Mouse (Mus musculus) embryonic facial prominence, embryonic 15.5 days (tissue): ENCODE data around the gene Mcur1. TPM values are rescaled to one million over a fixed set of nuclear protein-coding genes. Genes with fewer than 3 reads are reported as not detected.

Experiments used
- ATAC-seq: fragments of 200-750 bp; cut with Nextera tagmentation; 2 replicates; pipeline ENCODE4 v1.8.0; 2017; ENCODE audit warnings: low read depth, moderate TSS enrichment; ENCODE audit not compliant: insufficient number of reproducible peaks, low FRiP score, low TSS enrichment
- H3K27ac ChIP-seq: fragments of 300-500 bp; sonication (generic); replicated peaks from 2 replicates; pipeline ENCODE4 v1.5.1; 2015; ENCODE audit warnings: mild to moderate bottlenecking, inconsistent platforms
- H3K27me3 ChIP-seq: fragments of 300-500 bp; sonication (generic); 2 replicates; pipeline ENCODE4 v1.6.1; 2015; ENCODE audit warnings: inconsistent platforms
- H3K36me3 ChIP-seq: fragments of 300-500 bp; sonication (generic); 2 replicates; pipeline ENCODE4 v1.6.1; 2015; ENCODE audit warnings: mild to moderate bottlenecking, inconsistent platforms
- H3K4me1 ChIP-seq: fragments of 300-500 bp; sonication (generic); 2 replicates; pipeline ENCODE4 v1.6.1; 2015; ENCODE audit warnings: inconsistent platforms
- H3K4me2 ChIP-seq: fragments of 300-500 bp; sonication (generic); replicated peaks from 2 replicates; pipeline ENCODE4 v1.6.1; 2015; ENCODE audit warnings: mild to moderate bottlenecking, inconsistent platforms
- H3K4me3 ChIP-seq: fragments of 300-500 bp; sonication (generic); replicated peaks from 2 replicates; pipeline ENCODE4 v1.5.1; 2015; ENCODE audit warnings: mild to moderate bottlenecking, inconsistent platforms
- H3K9ac ChIP-seq: fragments of 300-500 bp; sonication (generic); 2 replicates; pipeline ENCODE4 v1.6.1; 2015; ENCODE audit warnings: inconsistent platforms
- H3K9me3 ChIP-seq: fragments of 300-500 bp; sonication (generic); replicated peaks from 2 replicates; pipeline ENCODE4 v1.6.1; 2016; ENCODE audit warnings: inconsistent platforms
- WGBS: fragments of 180-500 bp; shearing (Covaris S2); methylation state at CpG from one replicate; pipeline ENCODE4 v1.1.7; 2015; 5-methylcytosine and 5-hydroxymethylcytosine counted together
- polyA plus RNA-seq: library from polyadenylated mRNA; unstranded; fragments of >200 nt; fragmentation: Nextera tagmentation; extraction: Ambion mirVana; gene quantifications from 2 replicates; pipeline ENCODE4 v1.2.1, GENCODE M21; 2015

Mcur1 gene
- polyA plus RNA-seq, 1 experiment from 2014 or later = 14.4 TPM

DNA sequence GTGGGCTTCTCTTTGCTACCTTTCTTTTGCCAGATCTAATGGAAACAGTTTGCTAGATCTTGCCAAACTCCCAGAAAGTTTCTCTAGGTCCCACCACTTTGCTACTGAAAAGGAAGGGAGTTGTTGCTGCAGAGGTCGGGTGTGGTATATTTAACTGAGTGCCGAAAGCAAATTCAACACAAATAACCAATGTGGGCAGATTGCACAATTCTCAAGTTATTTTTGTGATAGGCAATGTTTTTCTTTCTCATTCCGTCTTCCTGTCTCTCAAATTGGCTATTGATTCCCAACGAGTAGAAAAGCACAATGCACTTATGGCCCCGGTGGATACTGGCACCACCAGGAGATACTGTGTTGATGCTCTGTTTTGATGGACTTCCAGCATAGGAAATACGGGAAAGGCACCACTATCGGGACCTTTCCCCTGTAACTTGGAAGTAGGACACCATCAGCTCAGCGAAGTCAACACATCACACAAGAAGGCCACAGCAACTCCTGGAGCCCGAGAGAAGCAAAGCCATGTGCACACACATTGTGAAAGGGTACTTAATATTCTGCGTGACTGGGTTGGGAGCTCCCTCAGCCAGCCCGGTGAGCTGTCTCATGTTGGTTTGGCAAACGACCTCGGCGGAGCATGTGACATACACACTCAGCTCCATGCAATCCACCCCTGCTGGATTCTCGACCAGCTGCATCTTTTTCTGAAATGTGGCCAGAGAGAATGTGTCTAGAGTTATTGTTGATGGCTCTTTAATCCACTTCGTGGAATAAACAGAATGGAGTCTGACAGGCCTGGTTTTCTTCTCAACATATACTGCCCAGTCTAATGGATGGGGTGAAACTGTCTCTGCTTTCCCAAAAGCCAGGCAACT is 35.3 kb downstream of the Mcur1 start:
- no peaks in the 10 kb centered on the region for H3K9me3 ChIP-seq
- H3K27ac ChIP-seq = peak overlapping the region; percentile 83
- peaks cover 24% of the 10 kb centered on the region for H3K4me1 ChIP-seq
- no peak overlapping the region for H3K9ac ChIP-seq
- no peak overlapping the region for H3K4me2 ChIP-seq
- no peak overlapping the region for H3K4me3 ChIP-seq
- no peaks in the 10 kb centered on the region for H3K36me3 ChIP-seq
- H3K27me3 ChIP-seq = no peaks in the 10 kb centered on the region
- WGBS = 48% methylated on average over 16 of the region's 16 CpGs
- ATAC-seq = peak; percentile 64; the same call in 1 of the 2 replicates

DNA sequence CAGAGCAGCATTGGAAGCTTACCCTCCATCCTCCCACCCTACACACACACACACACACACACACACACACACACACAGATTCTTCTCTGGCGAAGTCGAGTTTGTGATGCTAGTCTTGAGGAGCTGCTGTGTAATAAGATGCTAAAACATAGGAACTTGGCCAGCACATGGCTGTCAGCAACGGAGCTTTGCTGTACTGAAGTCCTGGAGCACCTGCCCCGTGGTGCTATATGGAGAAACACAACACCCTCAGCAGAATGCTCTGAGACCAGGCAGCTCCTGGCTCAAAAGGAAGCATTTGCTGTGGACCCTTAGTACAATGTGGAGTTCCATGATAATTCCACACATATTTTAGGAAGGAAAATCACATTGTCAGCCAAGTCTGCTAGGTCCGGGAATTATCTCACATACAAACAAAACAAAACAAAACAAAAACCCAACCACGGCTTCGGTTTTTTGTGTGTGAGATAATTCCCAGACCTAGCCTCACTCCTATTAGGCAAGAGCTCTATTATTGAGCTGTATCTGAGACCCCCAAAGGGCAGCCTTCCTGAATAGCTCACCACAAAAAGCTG is 36.0 kb downstream of the Mcur1 start:
- Histone ChIP-seq H3K9me3 (no peaks in the 10 kb centered on the region), H3K4me1 (peaks cover 28% of the 10 kb centered on the region), H3K27me3 (no peaks in the 10 kb centered on the region), H3K27ac (peak overlapping the region; percentile 83; the same call in 1 of the 2 replicates), H3K36me3 (no peaks in the 10 kb centered on the region), H3K4me3 (no peak overlapping the region), H3K4me2 (no peak overlapping the region), H3K9ac (no peak overlapping the region)
- ATAC-seq = no peak
- 45% methylated on average over 7 of the region's 7 CpGs for WGBS

DNA sequence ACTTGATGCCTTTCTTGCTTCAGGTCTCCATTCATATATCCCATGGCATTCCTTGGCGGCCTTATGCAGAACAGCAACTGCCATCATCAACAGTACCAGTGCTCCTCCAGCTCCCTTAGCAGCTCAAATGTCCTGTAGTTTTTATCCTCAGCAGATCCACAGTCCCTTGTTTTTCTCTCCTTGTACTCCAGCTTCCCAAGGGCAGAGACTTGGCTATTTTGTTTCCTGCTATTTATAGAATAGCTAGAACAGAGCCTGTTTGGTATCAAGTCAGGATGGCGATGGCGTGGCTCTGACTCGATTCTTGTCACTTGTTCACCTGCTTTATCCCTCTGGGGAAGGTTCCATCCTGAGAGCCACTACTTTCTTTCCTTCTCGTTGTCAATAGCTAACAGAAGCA is 38.1 kb downstream of the Mcur1 start:
- 87% methylated on average over 5 of the region's 5 CpGs for WGBS
- H3K4me1 ChIP-seq = peaks cover 29% of the 10 kb centered on the region
- H3K36me3 ChIP-seq = no peaks in the 10 kb centered on the region
- no peak overlapping the region for H3K4me3 ChIP-seq
- H3K9me3 ChIP-seq = no peaks in the 10 kb centered on the region
- no peak overlapping the region for H3K4me2 ChIP-seq
- no peaks in the 10 kb centered on the region for H3K27me3 ChIP-seq
- ATAC-seq = no peak
- H3K27ac ChIP-seq = no peak overlapping the region
- H3K9ac ChIP-seq = no peak overlapping the region

DNA sequence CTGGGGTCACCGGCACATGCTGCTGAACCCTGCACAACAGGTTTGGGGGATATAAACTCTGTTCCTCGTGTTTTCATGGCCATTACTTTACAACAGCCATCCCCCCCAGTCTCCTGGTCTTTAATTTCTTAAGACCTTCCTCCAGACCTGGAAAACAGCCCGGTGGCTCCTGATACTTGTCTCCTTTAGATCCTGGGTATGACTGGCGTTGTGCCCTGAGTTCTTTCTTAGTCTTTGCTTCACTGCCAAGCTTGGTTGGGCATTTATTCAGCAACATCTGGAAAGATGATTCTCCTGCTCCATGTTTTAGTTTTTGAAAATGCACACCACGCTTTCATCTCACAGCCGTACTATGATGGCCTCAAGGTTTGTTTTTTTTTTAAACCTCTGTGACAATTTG is 40.7 kb downstream of the Mcur1 start:
- Histone ChIP-seq H3K36me3 (no peaks in the 10 kb centered on the region), H3K4me1 (peaks cover 11% of the 10 kb centered on the region), H3K9me3 (no peaks in the 10 kb centered on the region), H3K27ac (peak overlapping the region; percentile 14; the same call in 1 of the 2 replicates), H3K9ac (no peak overlapping the region), H3K4me2 (no peak overlapping the region), H3K27me3 (no peaks in the 10 kb centered on the region), H3K4me3 (no peak overlapping the region)
- ATAC-seq = no peak
- WGBS = 36% methylated on average over 6 of the region's 6 CpGs

DNA sequence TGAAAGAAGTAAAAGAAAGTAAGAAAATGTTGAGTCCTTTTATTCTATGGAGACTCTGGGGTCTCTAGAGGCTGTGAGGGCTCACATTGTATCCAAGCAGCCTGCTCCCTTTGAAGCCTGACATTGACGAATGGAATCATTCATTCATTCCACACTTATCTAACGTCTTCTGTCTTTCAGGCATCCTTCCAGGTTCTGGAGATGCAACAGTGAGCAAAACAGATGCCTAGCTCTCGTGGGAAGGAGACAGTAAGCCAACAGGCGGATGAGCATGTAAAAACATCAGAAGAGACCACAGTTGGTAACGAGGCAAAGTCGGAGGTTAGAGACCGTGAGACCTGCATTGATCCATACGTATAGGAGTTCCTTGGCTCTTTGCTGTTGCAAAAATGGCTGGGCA is 42.6 kb downstream of the Mcur1 start:
- no peaks in the 10 kb centered on the region for H3K27me3 ChIP-seq
- peaks cover 5% of the 10 kb centered on the region; the same call in 1 of the 2 replicates for H3K4me1 ChIP-seq
- no peak overlapping the region for H3K4me3 ChIP-seq
- no peak overlapping the region for H3K9ac ChIP-seq
- no peak overlapping the region for H3K4me2 ChIP-seq
- no peak for ATAC-seq
- no peaks in the 10 kb centered on the region for H3K36me3 ChIP-seq
- H3K27ac ChIP-seq = no peak overlapping the region
- WGBS = 69% methylated on average over 8 of the region's 8 CpGs
- no peaks in the 10 kb centered on the region for H3K9me3 ChIP-seq

DNA sequence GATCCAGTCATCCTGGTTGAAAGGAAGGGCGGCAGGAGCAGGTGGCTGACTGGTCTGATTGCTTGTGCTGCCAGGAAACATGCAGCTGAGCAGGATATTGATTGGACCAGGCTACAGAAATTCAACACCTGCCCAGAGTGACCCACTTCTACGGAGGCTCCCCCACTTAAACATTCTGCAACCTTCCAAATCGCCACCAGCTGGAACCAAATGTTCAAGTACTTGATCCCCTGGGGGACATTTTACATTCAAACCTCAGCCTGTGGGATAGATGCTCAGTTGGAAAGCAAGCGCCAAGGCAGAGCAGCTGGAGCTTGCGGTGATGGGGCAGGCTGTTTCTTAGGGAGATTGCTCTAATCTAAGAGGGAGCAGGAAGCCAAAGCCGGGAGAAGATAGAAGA is 43.1 kb downstream of the Mcur1 start:
- no peak overlapping the region for H3K4me2 ChIP-seq
- no peak overlapping the region for H3K9ac ChIP-seq
- H3K27ac ChIP-seq = no peak overlapping the region
- no peaks in the 10 kb centered on the region for H3K27me3 ChIP-seq
- no peak overlapping the region for H3K4me3 ChIP-seq
- H3K9me3 ChIP-seq = no peaks in the 10 kb centered on the region
- H3K36me3 ChIP-seq = no peaks in the 10 kb centered on the region
- H3K4me1 ChIP-seq = peaks cover 5% of the 10 kb centered on the region; the same call in 1 of the 2 replicates
- ATAC-seq = no peak
- WGBS = 46% methylated on average over 6 of the region's 6 CpGs

DNA sequence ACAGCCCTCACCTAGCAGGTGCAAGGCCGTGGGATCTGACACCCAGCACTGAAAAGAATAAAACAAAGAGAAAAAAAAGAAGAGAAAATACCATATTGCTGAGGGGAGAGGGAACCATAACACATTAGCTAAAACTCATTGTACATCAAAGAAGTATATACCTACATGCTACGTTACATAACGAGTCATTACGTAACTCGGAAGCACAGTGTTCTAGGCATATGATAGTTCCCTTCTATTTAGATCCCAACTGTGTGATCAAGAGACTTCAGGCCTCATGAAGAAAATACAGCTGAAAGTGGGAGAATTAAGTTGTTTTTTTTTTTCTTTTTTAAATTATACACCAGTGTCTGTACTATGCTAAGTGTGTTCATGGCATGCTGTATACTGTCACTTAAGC is 43.9 kb downstream of the Mcur1 start:
- Histone ChIP-seq H3K9ac (no peak overlapping the region), H3K27ac (no peak overlapping the region), H3K4me2 (no peak overlapping the region), H3K4me1 (peaks cover 5% of the 10 kb centered on the region; the same call in 1 of the 2 replicates), H3K27me3 (no peaks in the 10 kb centered on the region), H3K9me3 (no peaks in the 10 kb centered on the region), H3K36me3 (no peaks in the 10 kb centered on the region), H3K4me3 (no peak overlapping the region)
- no peak for ATAC-seq
- 90% methylated on average over 5 of the region's 5 CpGs for WGBS

DNA sequence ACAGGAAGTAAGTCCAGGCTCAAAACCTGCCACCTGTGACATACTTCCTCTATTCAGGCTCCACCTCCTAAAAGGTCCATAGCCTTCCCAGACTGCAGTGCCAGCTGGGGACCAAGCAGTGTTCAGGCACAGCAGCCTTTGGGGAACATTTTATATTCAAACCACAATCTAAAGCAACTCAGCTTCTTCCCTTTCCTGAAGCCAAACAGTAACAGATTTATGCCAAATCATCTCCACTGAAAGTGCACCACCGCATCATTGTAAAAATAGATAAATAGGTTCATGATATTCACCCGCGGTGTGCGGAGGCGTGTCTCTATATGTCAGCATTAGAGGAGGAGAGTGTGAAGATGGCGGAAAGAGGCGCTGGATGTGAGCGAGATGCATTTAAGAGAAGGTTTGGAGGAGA is 45.0 kb downstream of the Mcur1 start:
- peaks cover 5% of the 10 kb centered on the region; the same call in 1 of the 2 replicates for H3K4me1 ChIP-seq
- no peak overlapping the region for H3K4me2 ChIP-seq
- H3K4me3 ChIP-seq = no peak overlapping the region
- no peak overlapping the region for H3K27ac ChIP-seq
- no peaks in the 10 kb centered on the region for H3K27me3 ChIP-seq
- no peak overlapping the region for H3K9ac ChIP-seq
- no peaks in the 10 kb centered on the region for H3K9me3 ChIP-seq
- H3K36me3 ChIP-seq = no peaks in the 10 kb centered on the region
- no peak for ATAC-seq
- 75% methylated on average over 8 of the region's 8 CpGs for WGBS

DNA sequence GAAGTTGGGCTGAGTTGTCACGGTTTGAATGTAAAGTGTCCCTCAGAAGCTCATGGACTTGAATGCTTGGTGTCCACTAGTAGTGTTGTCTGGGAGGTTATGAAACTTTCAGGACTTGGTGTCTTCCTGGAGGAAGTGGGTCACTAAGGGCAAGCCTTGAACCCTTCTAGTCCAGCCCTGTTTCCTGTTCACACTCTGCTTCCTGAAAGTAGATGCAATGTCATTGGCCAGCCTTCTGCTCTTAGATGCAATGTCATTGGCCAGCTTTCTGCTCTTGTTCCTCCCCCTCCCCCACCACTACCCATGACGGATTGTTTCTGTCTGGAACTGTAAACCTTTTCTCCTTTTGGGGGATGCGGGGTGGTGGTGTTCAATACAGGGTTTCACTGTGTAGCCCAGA is 47.3 kb downstream of the Mcur1 start:
- no peaks in the 10 kb centered on the region for H3K9me3 ChIP-seq
- no peak for ATAC-seq
- H3K36me3 ChIP-seq = no peaks in the 10 kb centered on the region
- no peaks in the 10 kb centered on the region for H3K4me1 ChIP-seq
- WGBS = 79% methylated on average over 3 of the region's 3 CpGs
- no peak overlapping the region for H3K4me2 ChIP-seq
- H3K9ac ChIP-seq = no peak overlapping the region
- H3K27me3 ChIP-seq = no peaks in the 10 kb centered on the region
- H3K4me3 ChIP-seq = no peak overlapping the region
- H3K27ac ChIP-seq = no peak overlapping the region

DNA sequence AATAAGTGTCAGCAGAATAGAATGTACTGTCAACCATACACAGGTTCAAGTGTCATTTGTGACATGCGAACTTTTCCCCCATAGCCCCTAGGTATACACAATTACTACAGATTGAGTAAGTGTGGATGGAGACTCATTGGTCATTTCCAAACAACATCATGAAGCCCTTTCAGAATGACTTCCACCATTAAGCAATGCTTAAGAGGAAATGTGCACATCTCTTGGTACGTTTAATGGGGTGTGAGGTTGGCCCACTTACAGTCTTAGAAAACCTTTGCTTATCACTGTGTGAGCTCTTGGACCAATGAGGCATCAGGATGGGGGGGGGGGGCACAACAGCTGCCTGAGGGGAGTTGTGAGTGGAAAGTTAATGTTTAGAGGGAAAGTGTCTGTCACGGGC is 54.2 kb downstream of the Mcur1 start:
- H3K4me2 ChIP-seq = no peak overlapping the region
- peaks cover 15% of the 10 kb centered on the region for H3K4me1 ChIP-seq
- H3K36me3 ChIP-seq = no peaks in the 10 kb centered on the region
- H3K9me3 ChIP-seq = no peaks in the 10 kb centered on the region
- H3K4me3 ChIP-seq = no peak overlapping the region
- no peak overlapping the region for H3K27ac ChIP-seq
- H3K9ac ChIP-seq = no peak overlapping the region
- no peak for ATAC-seq
- WGBS = 84% methylated on average over 3 of the region's 3 CpGs
- H3K27me3 ChIP-seq = no peaks in the 10 kb centered on the region

DNA sequence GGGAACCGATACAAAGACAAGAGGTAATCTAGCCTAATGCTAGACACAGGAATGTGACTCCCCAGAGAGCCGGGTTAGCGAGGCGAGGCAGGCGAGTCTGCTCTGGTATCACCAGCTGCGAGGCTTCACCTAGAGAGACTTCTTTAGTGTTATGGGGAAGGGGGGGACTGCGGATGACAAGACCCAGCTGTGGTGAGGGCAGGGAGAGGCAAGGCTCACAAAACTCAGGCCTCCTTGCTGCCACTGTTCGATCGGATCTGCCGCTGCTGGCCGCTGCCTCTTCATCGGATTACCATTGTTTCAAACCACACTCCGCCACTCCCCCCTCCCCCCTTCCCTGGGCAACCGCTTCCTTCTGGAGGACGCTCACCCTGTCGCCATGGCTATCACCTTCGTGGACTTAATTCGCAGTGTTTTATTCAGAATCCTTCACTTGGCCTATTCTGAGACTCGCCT is 56.6 kb downstream of the Mcur1 start:
- peak overlapping the region; percentile 3 for H3K27ac ChIP-seq
- peak; percentile 53; the same call in 1 of the 2 replicates for ATAC-seq
- 2% methylated on average over 19 of the region's 19 CpGs for WGBS

More for the DNA sequence above, 56.6 kb downstream of the Mcur1 start:
- H3K36me3 ChIP-seq = no peaks in the 10 kb centered on the region
- H3K4me2 ChIP-seq = peak overlapping the region; percentile 45
- peaks cover 15% of the 10 kb centered on the region for H3K4me1 ChIP-seq
- H3K4me3 ChIP-seq = peak overlapping the region; percentile 32
- H3K9ac ChIP-seq = 0 out of 2 replicates have a peak overlapping the region, but pooled peaks have one; percentile 13
- no peaks in the 10 kb centered on the region for H3K9me3 ChIP-seq
- no peaks in the 10 kb centered on the region for H3K27me3 ChIP-seq
